Mouse (Mus musculus): ENCODE results near the gene Sgpp1. TPM values are rescaled to one million over a fixed set of nuclear protein-coding genes. Genes with fewer than 3 reads are reported as not detected.

The Sgpp1 gene
- polyA plus RNA-seq, 1 experiment from 2014 or later = 31.6 TPM

DNA sequence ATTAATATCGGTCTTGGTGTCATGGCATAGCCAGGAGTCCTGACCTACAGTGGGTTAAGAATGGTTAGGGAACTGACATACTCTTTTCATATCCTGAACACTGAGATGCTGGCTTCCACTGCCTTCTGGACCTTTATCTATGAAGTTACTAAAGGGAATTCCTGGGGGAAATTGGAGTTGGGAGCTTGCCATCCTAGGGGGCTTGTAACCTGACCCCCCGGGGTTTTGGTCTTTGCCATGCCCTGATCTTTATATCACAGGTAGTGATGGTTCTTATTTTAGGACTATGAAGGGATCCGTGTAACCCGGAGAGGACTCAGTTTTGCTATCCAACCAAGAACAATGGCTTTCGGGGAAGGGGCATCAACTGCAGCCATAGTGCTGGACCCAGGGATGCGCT, 64.9 kb downstream of the Sgpp1 start:
- H3K9ac ChIP-seq (ENCODE audit: low read depth, low read length) = peak overlapping the region; percentile 60
- H3K27me3 ChIP-seq (replicated peaks; ENCODE audit: control insufficient read depth, insufficient read depth, low read length) = no peaks in the 10 kb centered on the region
- H3K27ac ChIP-seq (replicated peaks; ENCODE audit: low read depth, low read length) = no peak overlapping the region
- H3K4me2 ChIP-seq (ENCODE audit: low read depth, low read length) = peak overlapping the region; percentile 71
- ATAC-seq (ENCODE audit: low read depth) = no peak
- no peak for DNase-seq (ENCODE audit: low spot score)
- H3K4me3 ChIP-seq (ENCODE audit: low read depth, low read length) = peak overlapping the region; percentile 47
- H3K36me3 ChIP-seq (ENCODE audit: control insufficient read depth, insufficient read depth, low read length) = no peaks in the 10 kb centered on the region
- WGBS = 94% methylated on average over 6 of the region's 6 CpGs
- H3K4me1 ChIP-seq (ENCODE audit: control insufficient read depth, insufficient read depth, low read length) = peaks cover 7% of the 10 kb centered on the region
- H3K9me3 ChIP-seq (ENCODE audit: control insufficient read depth, low read length) = no peaks in the 10 kb centered on the region

DNA sequence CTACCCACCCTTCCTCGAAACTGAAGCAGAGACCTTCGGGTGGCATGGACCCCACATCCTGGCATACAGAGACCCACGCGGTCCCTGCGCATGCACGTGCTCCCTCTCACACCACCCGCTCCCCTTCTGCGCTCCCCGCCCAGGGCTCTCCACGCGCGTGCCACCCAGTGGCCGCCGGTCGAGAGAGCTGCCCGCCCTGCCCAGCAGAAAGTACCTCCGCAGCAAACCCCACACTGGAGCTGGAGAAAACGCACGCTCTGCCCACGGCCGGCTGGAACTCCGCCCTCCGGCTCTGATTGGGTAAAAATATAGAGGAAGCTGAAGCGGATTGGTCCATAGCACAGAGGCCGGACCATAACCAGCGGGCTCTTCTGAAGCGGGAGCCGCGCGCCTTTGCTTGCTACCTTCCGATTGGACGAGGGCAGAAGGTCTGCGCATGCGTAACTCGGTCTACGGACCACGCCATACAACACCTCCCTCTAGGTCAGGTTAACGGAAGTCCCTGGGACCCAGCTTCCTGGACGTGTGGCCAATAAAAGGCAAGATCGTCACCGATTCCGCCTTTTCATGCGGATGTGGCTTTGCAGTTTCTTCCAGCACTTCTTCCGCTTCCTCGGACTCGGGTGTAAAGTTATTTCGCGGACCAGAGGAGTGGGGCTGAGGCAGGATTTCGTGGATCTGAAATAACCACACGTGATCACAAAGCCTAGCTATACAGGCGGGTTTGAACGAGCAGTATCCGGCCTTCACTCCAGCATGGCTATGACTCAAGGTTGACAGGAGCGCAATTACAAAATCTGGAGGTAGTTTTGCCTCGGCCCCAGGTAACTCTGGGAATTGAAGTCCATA, 66.0 kb downstream of the Sgpp1 start, which contains the start of gene Wdr89:
TSS of gene Wdr89 (minus strand) at position 280 of the 849 bp plus-strand sequence.
- Histone ChIP-seq H3K36me3 (ENCODE audit: control insufficient read depth, insufficient read depth, low read length) (no peaks in the 10 kb centered on the region), H3K4me2 (ENCODE audit: low read depth, low read length) (peak within 1 kb of the TSS; percentile 71), H3K4me3 (ENCODE audit: low read depth, low read length) (peak within 1 kb of the TSS; percentile 47), H3K4me1 (ENCODE audit: control insufficient read depth, insufficient read depth, low read length) (peaks cover 7% of the 10 kb centered on the region), H3K27ac (replicated peaks; ENCODE audit: low read depth, low read length) (peak within 1 kb of the TSS; percentile 86), H3K9ac (ENCODE audit: low read depth, low read length) (peak within 1 kb of the TSS; percentile 72), H3K27me3 (replicated peaks; ENCODE audit: control insufficient read depth, insufficient read depth, low read length) (no peaks in the 10 kb centered on the region), H3K9me3 (ENCODE audit: control insufficient read depth, low read length) (no peaks in the 10 kb centered on the region)
- ATAC-seq (ENCODE audit: low read depth) = peak; percentile 99
- DNase-seq (ENCODE audit: low spot score) = peak; percentile 100
- WGBS = 0% methylated on average over 55 of the region's 55 CpGs

DNA sequence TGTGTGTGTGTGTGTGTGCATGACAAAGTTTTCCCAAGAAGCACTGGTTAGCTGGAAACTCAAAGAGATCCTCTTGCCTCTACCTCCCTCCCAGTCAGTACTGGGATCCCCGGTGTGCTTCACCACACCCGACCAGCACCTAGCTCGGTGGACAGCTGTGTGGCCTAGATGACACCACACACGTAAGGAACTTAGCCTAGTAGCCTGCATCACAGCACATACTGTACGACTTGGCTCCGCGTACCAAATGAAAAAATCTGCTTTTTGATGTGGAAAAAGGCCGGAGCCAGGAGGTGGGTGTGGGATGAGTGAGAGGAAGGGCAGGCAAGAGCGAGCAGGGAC, 66.6 kb downstream of the Sgpp1 start:
- Histone ChIP-seq H3K27me3 (replicated peaks; ENCODE audit: control insufficient read depth, insufficient read depth, low read length) (no peaks in the 10 kb centered on the region), H3K27ac (replicated peaks; ENCODE audit: low read depth, low read length) (peak overlapping the region; percentile 86), H3K4me1 (ENCODE audit: control insufficient read depth, insufficient read depth, low read length) (peaks cover 7% of the 10 kb centered on the region), H3K9me3 (ENCODE audit: control insufficient read depth, low read length) (no peaks in the 10 kb centered on the region), H3K4me3 (ENCODE audit: low read depth, low read length) (peak overlapping the region; percentile 47), H3K9ac (ENCODE audit: low read depth, low read length) (peak overlapping the region; percentile 72), H3K36me3 (ENCODE audit: control insufficient read depth, insufficient read depth, low read length) (no peaks in the 10 kb centered on the region), H3K4me2 (ENCODE audit: low read depth, low read length) (peak overlapping the region; percentile 69)
- ATAC-seq (ENCODE audit: low read depth) = no peak
- WGBS = 2% methylated on average over 8 of the region's 9 CpGs
- DNase-seq (ENCODE audit: low spot score) = no peak

DNA sequence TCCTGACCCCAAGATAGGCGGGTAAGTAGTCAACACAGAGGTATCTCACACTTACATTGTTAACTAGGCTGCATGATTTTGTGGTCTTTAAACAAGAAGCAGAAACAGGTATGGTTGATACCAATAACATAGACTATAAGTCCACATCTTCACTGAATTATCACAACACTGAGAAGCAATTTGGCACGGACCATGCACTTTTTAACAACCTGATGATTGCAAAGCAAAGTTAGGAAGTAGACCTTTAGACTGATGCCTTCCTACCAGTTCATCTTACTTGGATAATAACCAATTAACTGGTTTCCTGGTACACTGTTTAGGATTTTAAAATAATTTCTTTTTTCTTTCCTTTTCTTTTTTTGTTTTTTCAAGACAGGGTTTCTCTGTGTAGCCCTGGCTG, 67.3 kb downstream of the Sgpp1 start:
- H3K27me3 ChIP-seq (replicated peaks; ENCODE audit: control insufficient read depth, insufficient read depth, low read length) = no peaks in the 10 kb centered on the region
- H3K4me3 ChIP-seq (ENCODE audit: low read depth, low read length) = peak overlapping the region; percentile 47; the same call in 1 of the 2 replicates
- no peak overlapping the region for H3K9ac ChIP-seq (ENCODE audit: low read depth, low read length)
- H3K4me1 ChIP-seq (ENCODE audit: control insufficient read depth, insufficient read depth, low read length) = peaks cover 7% of the 10 kb centered on the region
- DNase-seq (ENCODE audit: low spot score) (no peak), ATAC-seq (ENCODE audit: low read depth) (no peak)
- no peaks in the 10 kb centered on the region for H3K36me3 ChIP-seq (ENCODE audit: control insufficient read depth, insufficient read depth, low read length)
- 85% methylated on average over 2 of the region's 2 CpGs for WGBS
- no peaks in the 10 kb centered on the region for H3K9me3 ChIP-seq (ENCODE audit: control insufficient read depth, low read length)
- peak overlapping the region; percentile 69 for H3K4me2 ChIP-seq (ENCODE audit: low read depth, low read length)
- no peak overlapping the region for H3K27ac ChIP-seq (replicated peaks; ENCODE audit: low read depth, low read length)

DNA sequence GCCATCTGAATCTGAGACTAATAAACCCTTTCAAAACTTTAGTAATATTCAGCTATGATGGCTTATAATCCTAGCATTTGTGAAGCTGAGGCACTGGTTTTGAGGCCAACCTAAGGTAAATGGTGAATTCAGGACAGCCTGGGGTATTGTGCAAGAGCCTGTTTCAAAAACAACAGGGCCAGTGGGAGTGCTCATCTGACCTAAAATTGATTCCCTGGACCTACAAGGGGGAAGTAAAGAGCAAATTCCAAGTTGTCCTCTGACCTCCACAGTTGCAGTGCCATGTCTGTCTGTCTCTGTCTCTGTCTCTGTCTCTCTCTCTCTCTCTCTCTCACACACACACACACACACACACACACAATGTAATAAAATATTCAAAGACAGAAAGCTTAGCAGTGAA, 68.6 kb downstream of the Sgpp1 start:
- ATAC-seq (ENCODE audit: low read depth) = no peak
- H3K9ac ChIP-seq (ENCODE audit: low read depth, low read length) = no peak overlapping the region
- H3K27me3 ChIP-seq (replicated peaks; ENCODE audit: control insufficient read depth, insufficient read depth, low read length) = no peaks in the 10 kb centered on the region
- H3K36me3 ChIP-seq (ENCODE audit: control insufficient read depth, insufficient read depth, low read length) = no peaks in the 10 kb centered on the region
- H3K4me1 ChIP-seq (ENCODE audit: control insufficient read depth, insufficient read depth, low read length) = peaks cover 7% of the 10 kb centered on the region
- no peaks in the 10 kb centered on the region for H3K9me3 ChIP-seq (ENCODE audit: control insufficient read depth, low read length)
- no peak overlapping the region for H3K4me2 ChIP-seq (ENCODE audit: low read depth, low read length)
- no peak for DNase-seq (ENCODE audit: low spot score)
- H3K27ac ChIP-seq (replicated peaks; ENCODE audit: low read depth, low read length) = no peak overlapping the region
- no peak overlapping the region for H3K4me3 ChIP-seq (ENCODE audit: low read depth, low read length)

DNA sequence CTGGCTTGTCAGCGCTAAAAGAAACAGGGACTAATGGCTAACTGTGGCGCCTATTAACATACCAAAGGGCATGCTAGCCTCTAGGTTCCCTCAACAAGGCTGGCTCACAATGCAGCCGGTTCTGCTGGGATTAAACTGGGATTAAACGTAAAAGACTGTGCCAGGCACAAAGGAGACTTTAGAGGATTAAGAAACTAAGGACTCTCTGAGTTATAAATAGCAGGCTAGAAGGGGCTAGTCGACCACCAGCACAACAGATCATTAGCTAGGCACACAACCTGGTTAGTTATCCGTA, 71.1 kb downstream of the Sgpp1 start:
- Histone ChIP-seq H3K4me1 (ENCODE audit: control insufficient read depth, insufficient read depth, low read length) (no peaks in the 10 kb centered on the region), H3K4me2 (ENCODE audit: low read depth, low read length) (no peak overlapping the region), H3K9me3 (ENCODE audit: control insufficient read depth, low read length) (no peaks in the 10 kb centered on the region), H3K4me3 (ENCODE audit: low read depth, low read length) (no peak overlapping the region), H3K9ac (ENCODE audit: low read depth, low read length) (no peak overlapping the region), H3K27me3 (replicated peaks; ENCODE audit: control insufficient read depth, insufficient read depth, low read length) (no peaks in the 10 kb centered on the region), H3K27ac (replicated peaks; ENCODE audit: low read depth, low read length) (no peak overlapping the region), H3K36me3 (ENCODE audit: control insufficient read depth, insufficient read depth, low read length) (no peaks in the 10 kb centered on the region)
- 28% methylated on average over 6 of the region's 6 CpGs for whole genome bisulfite sequencing
- ATAC-seq (ENCODE audit: low read depth) = no peak
- DNase-seq (ENCODE audit: low spot score) = no peak

Other genes starting within 250 kb of the Sgpp1 start
- gene Ppp2r5e, start 139.5 kb downstream of the Sgpp1 start, polyA plus RNA-seq (2014; fragmentation: Nextera tagmentation; extraction: Ambion mirVana) = 14.8 and 15.3 TPM in 2 replicates
- 10.2 and 11.1 TPM in 2 replicates for gene Wdr89, start 66.2 kb downstream of the Sgpp1 start, polyA plus RNA-seq (2014; fragmentation: Nextera tagmentation; extraction: Ambion mirVana)
- gene Syne2, start 82.4 kb upstream of the Sgpp1 start, polyA plus RNA-seq (2014; fragmentation: Nextera tagmentation; extraction: Ambion mirVana) = 36.6 and 39.4 TPM in 2 replicates

All from embryonic facial prominence, embryonic 14.5 days (tissue).